Mouse (Mus musculus): ENCODE data around the gene Lnpep.
"Not testable (repeated sequence)": the region's sequence is repeated elsewhere in the genome, so short reads cannot be mapped to it uniquely, and the experiment has no call there.

Lnpep gene

DNA sequence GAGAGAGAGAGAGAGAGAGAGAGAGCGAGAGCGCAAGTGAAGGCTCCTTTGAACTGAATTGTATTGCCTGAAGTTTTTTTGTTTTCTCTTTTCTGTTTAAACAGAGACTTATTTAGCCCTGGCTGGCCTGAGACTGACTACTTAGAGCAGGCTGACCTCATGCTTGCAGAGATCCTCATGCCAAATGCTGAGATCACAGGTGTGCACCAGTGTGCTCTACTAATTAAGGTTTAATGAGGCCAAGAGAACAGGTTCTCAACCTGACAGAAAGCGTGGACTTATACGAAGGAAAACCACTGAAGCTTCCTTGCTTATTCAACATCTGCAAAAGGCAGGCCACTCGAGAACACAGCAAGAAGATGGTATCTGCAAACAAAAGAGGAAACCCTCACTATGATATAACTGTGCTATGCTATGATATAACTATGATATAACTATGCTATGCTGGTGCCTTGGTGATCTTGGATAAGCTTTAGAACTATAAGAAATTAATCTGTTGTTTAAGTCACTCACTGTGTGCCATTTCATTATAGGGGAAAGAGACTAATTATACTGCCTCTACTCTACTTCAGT is 16.3 kb downstream of the Lnpep start:
- DNase-seq: no peak

DNA sequence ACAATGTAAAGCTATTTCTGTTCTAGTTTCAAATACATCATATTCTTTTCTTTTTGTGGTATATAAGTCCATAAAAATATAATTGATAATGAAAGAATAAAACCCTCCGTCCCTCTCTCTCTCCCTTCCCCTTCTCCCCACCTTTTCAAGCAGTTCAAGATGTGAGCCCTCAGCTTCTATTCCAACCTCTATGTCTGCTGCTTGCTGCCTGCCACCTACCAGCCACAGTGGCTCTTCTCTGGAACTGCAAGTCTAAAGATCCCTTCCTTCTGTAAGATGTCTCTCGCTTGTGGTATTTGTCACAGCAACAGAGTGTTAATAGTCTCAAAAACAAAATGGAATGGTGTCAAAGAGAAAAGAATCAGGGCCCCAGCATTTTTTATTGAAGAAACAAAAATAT is 20.3 kb downstream of the Lnpep start:
- DNase-seq: no peak

- DNase-seq: no peak
Observed at GRCm38 (mm10) chr17:17603609-17604008, 21.2 kb downstream of the Lnpep start.

DNA sequence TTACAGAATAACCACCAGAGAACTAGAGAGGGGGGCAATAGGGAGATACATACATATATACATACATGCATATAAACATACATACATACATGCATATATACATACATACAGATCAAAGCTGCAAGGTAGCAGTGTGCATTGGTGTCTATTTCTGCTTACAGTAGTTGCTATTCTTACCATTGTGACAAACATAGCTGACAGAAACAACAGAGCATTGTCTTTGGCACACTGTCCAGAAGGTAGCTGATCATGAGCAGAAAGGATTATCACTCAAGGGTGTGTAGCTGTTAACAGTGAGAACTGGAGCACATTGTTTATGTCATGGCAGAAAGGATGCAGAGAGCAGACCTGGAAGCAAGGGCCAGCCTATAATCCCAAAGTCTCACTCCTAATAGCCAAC is 22.1 kb downstream of the Lnpep start:
- no peak for DNase-seq

DNA sequence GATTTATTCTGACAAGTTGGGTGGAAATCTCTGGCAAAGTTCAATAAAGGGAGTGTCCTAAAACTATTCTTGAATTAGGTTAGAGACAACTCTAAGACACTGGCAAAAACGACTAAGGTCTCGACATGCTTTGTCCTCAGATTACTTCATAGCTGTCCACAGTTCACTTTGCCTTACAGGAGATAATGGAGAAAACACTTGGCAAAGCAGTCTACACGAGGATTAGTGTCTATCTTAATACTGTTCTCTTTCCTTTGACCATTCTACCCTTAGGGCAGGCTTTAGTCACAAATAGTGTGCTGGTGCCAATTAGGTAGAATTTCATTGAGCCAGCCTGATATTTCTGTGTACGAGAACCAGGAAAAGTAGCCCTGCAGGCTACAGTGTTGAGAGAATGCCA is 22.5 kb downstream of the Lnpep start:
- DNase-seq: no peak

- peak; percentile 94 for DNase-seq
Observed at GRCm38 (mm10) chr17:17600804-17601252, 24.0 kb downstream of the Lnpep start.

GRCm38 (mm10) chr17:17600001-17600400 is 24.8 kb downstream of the Lnpep start:
- DNase-seq: peak; percentile 50

- DNase-seq: no peak
Observed at GRCm38 (mm10) chr17:17598355-17598754, 26.5 kb downstream of the Lnpep start.

- peak; percentile 24 for DNase-seq
Observed at GRCm38 (mm10) chr17:17592926-17593325, 31.9 kb downstream of the Lnpep start.

DNA sequence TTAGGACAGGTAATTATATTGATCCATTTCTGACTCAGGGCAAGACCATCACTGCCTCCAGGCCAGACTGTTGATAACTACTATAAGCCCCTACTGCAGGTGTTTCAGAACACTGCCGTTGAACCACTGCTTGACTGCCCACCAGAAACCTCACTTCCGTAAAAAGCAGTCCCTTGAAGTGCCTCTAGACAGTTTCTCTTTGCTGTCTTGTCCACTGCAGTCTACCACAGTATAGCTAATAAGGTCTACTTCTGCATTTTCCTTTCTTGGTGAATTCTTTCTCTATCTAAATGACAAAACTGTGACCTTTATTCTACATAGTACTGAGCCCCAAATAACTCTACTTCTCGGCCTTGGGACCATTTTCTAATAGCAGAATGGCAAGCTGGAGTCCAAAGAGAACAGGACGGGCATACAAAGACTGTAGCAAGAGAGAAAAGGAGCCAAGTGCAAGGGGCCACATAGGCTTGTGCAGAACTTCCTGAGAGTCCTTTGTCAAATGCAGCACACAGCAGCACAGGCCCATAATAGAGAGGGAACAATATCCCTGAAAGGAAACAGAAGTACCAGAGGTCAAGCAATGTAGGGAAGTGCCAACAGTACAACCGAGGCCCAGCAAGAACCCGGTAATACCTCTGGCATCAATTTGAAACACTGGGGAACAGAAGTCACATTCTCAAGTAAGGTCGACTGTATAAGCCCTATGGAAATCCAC is 37.4 kb downstream of the Lnpep start:
- peak; percentile 43 for DNase-seq

DNA sequence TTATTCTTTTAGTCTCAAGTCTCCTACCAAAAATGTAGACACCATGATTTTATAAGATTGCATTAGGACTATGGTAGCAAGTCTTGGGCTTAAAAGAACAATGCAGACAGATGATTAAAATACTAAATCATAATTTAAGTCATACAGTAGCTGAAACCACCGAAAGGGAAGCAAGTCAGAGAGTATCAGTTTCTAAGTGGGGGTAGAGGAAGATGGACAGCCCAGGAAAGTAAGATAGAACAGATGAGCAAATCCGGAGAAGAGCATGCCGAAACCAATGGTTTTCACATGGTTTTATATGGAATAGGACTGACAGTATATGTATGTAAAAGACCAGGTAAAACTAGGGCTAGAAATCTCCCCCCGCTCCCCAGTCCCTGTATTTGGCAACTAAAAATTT is 39.7 kb downstream of the Lnpep start:
- DNase-seq: no peak

GRCm38 (mm10) chr17:17583896-17584295 is 41.0 kb downstream of the Lnpep start:
- peak; percentile 22 for DNase-seq

GRCm38 (mm10) chr17:17581234-17581633 is 43.6 kb downstream of the Lnpep start:
- no peak for DNase-seq

DNA sequence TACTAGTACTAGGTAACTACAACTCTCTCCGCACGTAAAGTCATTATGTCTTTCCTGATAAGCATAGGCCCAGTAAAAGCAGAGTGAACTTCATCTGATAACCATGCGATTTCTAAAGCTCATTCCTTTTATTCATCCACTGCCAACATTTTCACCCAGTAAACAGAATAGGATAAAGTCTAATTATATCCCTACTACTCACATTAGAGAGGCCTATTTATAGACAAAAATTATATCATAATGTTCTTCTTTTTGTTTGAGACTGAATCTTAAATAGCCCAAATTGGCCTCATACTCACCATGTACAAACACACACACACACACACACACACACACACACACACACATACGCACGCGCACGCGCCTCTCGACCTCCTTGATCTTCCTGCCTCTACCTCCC is 48.5 kb downstream of the Lnpep start:
- DNase-seq: no peak

GRCm38 (mm10) chr17:17567071-17567470 is 57.8 kb downstream of the Lnpep start:
- DNase-seq: peak; percentile 83

DNA sequence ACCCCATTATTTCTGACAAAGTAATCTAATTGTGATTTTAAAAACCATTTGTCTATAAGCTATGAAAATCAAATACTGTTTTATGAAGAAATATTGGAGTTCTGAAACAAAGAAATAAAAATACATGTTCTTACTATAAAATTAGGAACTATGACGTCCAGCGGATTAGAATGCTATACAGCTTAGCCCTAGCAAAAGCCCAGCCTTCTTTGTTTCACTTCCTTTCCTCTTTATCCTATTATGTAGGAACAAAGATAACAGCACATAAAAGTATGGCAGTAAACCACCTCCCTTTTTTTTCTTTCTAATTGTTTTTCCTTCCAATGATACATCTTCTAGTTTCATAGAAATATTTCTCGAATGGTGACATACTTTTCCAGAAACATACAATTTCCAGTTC is 75.9 kb downstream of the Lnpep start:
- no peak for DNase-seq

DNA sequence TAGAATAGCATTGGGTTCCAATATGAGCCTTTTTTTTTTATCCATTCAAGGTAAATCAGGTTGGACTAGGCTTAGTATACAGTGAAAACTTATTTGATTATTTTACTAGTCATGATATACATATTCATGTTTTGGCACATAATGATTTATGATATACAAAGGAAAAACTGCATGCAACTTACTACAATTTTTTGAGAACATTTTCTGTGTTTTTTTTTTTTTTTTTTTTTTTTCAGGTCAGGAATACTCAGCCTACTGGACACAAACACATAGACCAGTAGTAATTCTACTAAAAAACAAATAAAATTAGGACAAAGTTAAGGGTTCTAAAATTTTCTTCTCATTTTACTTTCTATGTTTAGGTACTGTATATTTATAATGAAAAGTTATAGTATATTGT is 93.5 kb downstream of the Lnpep start:
- no peak for DNase-seq

DNA sequence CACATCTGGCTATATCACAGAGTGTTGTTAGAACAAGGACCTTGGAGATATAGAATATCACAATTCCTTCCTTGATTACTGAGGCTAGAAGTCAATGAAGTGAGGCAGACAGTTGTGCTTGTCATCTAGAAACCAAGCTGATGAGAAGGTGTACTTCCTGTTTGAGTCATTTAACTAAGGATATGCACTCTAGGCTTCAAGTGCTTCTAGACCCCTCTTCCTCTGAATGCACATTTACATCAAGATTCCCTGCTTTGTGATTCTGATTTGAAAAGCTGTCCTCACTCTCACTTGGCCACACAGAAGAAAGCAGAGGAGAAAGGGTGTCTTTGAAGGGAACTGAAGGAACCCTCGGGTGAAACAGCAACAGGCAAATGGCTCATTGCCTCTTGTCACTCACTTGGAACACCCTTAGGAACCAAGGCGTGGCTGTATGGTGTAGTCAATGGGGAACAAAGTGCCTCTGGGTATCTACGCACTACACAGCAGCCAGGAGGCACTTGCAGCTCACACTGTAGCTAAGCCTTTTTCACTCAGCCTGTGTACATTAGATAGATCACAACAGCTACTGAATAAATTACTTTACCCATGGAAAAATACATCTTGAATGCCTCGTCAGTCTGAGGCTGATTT is 108.3 kb downstream of the Lnpep start:
- no peak for DNase-seq

DNA sequence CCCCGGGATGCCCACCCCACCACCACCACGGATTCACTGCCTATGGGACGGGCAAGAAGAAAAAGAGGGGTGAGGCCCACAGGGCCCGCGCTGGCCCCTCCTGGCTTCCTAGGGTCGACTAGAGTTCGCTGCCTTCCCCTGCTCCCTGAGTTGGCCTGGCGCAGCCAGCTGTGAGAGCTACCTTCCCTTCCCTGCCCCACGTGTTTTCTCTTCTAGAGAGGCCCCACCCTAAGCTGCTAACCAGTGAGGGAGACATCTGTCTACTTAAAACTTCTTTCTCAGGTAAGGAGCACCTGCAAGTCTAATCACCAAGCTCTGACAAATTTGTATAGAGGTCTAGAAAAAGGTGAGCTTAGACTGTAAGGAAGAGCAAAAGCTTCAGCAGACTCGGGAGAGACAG is 118.2 kb downstream of the Lnpep start:
- no peak for DNase-seq

DNA sequence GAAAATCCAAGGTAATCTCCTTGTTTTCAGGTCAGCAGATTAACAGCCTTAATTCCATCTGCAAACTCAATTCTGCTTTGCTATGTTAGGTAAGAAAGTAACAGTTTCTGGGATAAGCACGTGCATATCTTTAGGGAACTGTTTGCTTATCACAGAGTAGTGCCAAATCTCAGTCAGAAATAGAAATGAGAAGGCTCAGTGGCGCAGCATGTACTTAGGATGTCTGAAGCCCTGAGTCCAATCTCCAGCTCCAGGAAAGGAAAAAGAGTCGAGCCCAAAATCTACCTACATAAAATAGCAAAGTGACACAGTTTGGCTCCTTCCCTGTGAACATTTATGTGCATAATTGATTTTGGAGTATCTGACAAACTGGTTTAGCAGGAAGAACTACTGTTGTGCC is 125.6 kb downstream of the Lnpep start:
- no peak for DNase-seq

DNA sequence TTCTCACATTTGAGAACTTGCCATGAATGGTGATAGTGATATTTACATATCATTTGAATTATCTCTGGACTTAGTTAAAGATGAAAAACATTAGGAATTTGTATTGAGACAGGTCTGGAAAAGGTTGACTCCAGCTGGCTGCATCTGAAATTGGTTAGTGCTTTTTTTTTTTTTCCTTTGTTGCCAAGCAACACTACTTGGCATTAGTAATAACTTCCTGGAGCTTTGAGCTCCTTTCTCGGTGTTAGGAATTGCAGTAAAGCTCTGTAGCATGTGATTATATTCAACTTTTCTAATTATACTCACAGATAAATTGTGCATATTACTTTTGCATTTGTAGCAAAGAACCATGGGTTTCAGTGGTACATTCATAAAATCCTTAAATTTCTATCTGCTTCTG is 126.0 kb downstream of the Lnpep start:
- no peak for DNase-seq

DNA sequence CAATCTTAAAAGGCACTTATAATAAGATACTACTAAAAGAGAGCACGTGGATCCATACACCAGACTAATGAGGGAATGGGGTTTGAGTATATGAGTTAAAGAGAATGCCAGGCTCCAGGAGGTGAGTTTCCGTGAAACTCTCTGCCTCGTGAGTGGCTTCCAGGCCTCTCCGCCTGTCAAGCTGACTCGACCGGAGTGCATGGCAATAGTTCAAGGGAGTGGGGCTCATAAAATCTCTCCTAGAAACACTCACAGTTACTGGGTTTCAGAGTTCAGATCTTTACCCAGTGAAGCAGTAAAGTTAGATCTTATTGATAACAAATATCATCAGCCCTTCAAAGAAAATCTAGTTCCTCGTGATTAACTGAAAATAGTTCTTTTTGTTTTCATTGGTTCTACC is 128.1 kb downstream of the Lnpep start:
- DNase-seq: no peak

- DNase-seq: not testable (repeated sequence)
Observed at GRCm38 (mm10) chr17:17496234-17496633, 128.6 kb downstream of the Lnpep start.

GRCm38 (mm10) chr17:17492116-17492515 is 132.7 kb downstream of the Lnpep start:
- DNase-seq: no peak
